Mouse (Mus musculus) lung, adult 18-20 months (tissue): Measurements from ENCODE around the gene Gucy1b2.
A peak's percentile ranks its signal among the peaks of the same experiment; 100 is the strongest.

ENCODE experiments used
- DNase-seq, 2 experiments: peaks; one replicate each; pipeline ENCODE4 v3.0.0; 2022; ENCODE audit warnings: mixed read lengths in 2 of 2

Gucy1b2 gene

DNA sequence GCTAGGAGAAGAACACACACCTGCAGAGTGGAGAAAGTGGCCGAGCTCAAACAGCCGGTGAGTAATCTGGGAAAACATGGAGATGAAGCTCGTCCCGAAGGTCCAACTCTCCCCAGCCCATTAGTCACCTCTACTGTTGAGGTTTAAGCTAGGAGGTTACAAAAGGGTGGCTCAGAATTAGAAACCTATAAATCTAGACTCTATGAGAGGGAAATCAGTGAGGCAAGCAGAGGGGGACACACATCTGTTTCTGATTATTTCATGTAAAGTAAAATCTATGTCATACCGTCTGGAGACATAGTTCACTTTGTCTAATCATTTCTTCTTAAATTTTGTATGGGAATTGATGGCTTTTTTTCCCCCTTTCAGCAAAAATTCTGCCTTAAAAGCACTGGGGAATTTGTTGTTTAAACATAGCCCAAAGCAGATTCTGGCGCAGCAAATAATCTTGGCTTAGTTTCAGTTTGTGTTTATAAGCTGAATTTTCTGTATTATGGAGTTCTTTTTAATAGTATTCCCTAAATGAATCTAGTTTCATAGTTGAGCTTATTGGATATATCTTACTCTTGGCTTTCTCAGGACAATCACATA, 12.2 kb downstream of the Gucy1b2 start:
- no peak for DNase-seq

DNA sequence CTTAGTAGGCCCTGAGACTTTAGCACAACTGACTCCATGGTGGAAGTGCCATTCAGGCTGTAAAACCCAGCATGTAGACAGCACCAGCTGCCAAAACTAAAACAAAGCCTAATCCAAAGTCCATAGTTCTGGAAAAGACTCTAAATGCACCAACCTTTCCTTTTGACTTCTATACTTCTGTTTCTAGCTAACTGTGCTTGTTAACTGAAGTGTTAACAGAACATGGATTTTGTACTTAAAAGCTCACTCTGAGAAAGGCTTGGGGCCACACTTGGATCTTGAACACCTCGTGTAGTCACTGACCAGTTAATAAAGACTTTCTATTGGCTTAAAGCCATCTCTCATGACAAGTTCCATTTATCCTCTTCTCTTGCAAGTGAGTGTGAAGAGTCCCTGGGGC, 13.1 kb downstream of the Gucy1b2 start:
- no peak for DNase-seq

DNA sequence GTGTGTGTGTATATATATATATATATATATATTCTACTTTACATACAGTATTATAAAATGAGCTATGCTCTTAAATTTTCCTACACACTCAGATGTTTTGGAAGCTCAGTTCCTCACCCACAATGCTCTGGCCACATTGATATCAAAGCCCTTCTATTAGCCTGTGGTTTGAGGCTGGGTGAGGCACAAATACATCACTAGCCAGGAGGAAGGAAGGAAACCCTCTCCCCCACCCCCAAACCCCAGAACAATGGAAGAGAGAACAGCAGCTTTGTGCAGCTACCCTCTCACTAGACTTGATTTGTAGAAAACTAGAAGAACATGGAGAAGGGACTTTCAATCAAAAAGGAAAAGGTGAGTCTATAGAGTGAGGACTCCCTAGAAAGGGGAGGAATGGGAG, 16.1 kb downstream of the Gucy1b2 start:
- no peak for DNase-seq

DNA sequence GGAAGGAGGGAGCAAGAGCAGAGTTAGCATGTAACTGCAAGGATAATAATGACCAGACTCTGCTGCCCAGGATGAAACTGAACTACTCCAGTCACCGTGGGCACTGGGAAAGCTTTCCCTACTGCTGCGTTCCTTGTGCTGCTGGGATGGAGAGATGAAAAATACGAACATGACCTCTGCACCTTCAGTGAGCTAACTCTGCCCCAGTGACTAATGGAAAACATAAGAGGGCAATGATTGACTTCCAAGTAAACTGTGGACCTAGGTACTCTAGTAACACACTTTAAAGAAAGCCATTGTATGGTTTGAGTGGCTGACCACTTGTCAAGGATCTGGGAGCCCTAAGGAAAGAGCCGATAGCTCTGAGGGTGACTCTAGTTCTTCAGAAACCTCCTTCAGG, 17.9 kb downstream of the Gucy1b2 start:
- DNase-seq = no peak

DNA sequence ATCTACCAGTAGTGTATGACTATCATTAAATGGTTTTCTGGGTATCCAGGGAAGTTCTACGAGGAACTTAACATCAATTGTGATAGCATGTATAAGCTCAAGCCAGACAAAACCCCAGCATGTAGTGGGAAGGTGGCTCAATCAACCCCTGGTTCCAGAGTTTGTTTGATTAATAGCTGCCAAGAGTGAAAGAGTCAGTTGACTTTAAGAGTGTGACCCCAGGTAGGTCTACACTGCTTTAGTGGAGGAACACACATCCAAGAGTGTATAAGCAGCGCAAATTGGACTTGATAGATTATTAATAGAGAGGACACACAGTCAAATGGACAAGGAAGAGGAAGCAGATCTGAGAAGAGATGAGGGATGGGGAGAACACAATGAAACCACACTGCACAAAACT, 18.3 kb downstream of the Gucy1b2 start:
- DNase-seq = no peak

DNA sequence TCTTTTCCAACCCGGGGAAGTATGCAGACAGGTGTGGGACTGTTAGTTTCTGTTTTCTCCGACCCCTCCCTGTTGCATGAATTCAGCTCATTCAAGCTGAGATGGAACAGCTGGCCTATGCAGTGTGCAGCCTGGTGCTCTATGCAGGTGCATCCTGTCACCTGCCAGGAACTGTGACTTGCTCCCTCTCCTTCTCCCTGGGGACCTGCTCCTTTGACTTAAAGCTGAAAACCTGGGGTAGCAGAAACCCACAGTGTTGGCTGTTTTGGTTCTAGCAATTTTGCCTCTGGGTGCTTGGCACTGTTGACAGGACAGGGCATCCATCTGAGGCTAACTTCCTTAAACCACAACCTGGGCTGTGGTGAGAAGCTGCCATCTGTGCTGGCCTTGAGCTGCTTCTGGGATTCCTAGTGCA, 30.8 kb downstream of the Gucy1b2 start:
- no peak for DNase-seq

DNA sequence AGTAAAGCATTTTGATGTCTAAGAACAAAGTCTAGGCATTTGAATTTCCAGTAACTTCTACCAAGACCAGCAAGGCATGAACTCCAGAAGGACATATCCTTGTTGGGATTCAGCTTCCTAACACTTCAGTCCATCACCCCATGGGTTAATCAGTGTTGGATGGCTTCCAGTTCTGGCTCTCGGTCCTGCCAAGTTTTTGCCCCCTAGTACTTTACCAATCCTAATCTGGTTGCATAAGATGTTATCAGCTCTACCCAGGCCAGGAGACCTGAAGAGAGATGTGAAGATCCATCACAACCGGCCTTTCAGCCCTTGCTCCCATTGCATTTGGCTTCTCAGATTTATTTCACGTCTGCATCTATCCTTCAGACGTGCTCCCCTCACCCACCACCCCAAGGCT, 33.8 kb downstream of the Gucy1b2 start:
- no peak for DNase-seq

DNA sequence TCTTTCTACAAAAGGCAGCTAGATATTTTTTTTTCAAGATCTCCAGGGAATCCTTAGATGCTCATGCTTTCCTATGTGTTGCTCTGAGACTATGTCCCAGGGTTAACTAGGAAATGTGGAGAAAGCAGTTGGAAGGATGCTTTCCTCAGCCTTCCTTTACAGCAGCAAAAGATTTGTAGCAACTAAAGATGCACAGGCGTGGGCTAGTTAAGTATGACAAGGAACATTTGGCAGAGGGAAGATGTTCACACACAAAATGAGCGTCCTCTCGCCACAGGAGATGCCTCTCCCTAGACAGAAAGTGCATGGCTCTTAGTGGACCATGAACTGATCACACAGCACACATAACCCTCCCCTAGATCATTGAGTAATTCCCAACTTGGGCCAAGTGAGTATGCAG, 38.6 kb downstream of the Gucy1b2 start:
- no peak for DNase-seq

DNA sequence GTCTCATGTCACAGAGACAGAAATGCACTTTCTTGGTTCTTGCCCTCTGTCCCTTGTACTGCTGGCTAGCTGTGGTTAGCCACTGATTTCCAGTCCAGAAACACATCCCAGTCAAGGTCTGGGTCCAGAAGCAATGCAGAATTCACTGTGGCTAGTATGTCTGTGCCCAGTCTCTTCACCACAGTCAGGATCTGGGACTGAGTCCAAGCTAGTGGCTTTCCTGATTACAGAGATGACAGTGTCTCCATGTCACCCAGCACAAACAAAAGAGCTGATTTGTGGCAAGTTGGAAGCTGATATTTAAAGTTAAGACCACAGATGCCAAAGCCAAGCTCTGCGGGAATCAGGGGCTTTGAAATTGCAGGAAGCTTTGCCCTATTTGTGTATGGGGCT, 39.4 kb downstream of the Gucy1b2 start:
- DNase-seq = peak in 1 of 2 experiments; percentile 6

DNA sequence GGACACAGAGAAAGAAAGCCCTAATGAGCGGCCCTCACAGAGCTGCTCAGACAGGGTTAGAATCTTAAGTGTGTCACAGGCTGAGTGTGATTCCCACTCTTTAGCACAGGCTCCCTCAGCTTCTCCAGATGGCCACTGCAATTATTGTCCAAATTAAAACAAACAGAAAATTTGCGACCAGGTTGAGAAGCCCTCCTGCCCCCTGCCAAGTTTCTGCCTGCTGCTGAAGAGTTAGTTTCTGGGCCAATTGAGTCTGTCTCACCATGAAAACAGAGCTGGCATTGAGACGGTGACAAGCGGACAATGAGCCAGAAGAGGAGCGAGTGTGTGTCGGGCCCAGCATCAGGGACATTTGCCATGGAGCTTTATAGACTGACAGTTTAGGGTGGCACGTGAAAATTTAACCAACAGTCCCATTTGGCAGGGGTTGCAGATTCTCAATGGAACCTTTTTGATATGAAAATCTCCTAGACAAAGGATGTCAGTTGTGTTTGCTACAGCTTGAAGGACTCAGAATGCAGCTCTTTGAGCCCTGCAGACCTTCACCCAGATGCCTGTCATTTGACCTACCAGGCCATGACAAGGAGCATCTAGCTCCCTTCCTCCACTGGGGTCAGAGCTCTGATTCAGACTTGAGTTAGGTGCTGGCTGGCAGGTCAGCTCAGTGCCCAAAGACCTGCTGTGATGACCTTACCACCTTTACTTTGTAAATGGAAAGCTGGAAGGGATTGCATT, 39.9 kb downstream of the Gucy1b2 start:
- no peak for DNase-seq

DNA sequence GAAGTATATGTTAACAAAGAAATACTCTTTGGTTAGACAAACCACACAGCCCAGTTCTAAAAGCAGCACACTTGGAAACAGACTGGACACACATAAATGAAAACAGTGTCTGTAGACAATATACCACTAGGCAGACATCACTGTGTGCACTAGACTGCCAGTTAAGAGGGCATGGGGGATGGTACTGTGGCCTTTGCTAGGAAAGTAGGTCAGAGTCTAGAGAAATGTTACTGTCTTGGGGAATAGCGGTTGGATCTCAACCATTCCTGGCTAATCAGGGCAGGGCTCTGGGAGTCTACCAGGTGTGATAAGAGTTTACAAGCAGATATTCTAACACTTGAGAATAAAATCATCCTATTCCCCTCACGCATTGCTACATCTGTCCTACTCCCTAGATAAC, 60.7 kb downstream of the Gucy1b2 start:
- no peak for DNase-seq

DNA sequence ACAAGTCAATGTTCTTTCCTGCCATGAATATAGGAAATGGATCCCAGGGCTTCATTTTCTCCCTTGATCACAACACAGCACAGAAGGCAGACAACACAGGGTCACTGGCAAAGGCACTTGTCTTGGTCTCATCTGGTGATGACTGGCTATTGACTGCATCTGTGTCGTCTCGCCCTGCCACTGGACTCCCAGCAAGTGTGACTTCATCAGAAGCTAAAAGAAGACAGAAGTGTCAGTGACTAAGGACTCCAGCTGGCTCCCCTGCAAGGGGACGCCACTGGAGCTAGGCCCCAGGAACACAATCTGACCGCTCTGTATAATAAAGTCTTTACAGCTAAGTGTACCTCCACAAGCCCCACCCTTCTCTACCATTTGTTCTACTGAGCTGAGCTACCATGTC, 63.3 kb downstream of the Gucy1b2 start:
- DNase-seq = no peak

DNA sequence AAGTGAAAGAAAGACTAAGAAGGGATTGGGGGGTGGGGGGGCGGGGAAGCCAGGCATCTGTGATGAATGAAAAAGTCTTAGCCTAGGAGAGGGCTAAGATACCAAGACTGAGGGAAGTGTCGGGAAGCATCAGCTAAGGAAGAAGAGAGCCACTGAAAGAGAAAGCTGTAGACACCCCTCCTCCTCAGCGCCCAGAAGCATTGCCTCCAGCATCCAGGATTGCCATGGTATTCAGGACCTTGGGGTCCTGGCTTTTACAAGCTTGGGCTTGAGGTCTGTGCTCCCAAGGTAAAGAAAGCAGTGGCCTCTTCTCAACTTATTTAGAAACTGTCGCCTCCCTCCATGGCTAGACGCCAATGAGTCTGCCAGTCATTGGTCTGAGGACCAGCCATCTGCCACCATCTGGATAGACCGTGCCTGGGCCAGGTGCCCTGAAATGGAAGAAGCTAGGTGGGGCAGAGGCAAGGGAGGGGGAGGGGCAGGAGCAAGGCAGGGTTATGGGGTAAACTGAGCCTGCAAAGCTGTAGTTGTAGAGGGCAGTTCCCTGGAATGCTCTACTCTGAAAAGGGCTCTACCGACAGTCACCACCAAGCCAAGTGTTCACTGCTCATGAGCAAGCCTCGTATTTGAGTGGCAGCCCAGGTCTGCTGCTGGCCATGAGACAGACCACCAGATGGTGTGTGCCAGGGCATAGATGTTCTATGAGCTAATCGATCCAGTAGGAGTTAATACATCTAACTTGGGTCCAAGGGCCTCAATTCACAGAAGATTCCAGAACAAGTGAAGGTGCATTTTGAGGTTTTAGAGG, 66.2 kb downstream of the Gucy1b2 start:
- DNase-seq = no peak

DNA sequence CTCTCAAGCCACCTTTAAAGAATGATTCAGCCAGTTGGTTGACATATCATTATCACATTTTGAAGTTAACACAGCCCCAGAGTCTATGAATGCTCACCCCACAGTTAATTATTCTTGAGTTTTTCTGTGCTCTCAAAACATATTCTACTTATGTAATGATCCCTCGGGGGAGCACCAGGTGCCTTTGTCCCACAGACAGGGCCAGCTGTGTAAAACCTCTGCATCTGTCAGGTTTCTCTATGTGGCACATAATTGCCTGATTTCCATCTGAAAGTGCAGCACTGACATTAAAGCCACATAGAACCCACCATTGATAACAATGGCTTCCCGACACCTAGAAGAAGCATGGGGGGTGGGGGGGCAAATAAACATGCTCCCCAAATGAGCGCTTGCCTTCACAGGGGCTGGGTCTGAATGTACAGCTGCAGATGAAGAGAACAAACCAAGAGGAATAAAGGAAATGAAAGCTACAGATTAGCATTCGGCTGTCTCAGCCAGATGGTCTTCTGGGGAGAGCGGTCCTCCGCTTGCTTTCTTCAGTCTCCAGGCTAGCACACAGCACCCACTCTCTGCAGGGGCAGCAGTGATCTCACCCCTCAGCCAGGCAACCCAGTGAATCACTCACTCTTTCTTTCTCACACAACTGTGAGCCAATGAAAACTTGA, 66.9 kb downstream of the Gucy1b2 start:
- no peak for DNase-seq

DNA sequence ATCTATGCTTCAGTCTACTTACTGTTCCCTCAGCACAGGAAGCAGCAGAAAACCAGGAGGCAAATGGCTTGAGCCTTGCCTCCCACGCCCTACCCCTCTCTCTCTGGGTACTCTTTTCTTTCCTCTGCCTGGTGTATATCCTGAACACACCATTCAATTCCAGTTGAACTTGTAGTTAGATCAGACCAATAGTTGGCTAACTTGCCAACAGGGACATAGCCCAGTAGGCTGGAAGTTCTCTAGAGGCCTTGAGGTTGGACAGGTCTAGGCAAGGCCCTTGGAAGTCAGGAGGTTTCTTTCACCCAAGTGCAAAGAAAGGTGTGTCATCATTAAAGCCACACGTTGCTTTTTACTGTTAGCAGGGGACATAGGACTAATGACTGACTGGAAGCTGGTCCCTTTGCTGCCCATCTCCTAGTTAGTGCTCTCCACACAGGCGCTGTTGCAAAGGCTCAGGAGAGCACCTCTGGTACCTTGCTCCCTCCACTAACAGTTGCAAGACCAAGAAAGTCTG, 72.2 kb downstream of the Gucy1b2 start:
- DNase-seq = no peak

DNA sequence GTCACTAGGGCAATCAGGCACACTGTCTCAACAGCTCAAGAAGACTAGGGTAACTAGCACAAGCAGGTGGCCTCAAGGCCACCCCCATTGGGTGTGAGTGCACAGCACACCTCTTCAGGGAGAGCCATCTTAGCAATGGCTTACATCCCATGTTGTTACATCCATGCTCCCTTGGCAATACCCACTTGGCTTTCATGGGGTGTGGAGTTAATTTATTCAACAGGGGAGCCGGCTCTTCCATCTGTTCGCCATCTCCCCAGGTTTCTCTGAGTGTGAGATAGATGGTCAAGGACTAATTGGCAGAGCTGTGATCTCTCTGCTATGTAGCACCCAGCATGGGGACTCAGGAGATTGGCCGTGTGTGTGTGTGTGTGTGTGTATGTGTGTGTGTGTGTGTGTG, 73.0 kb downstream of the Gucy1b2 start:
- DNase-seq = no peak

DNA sequence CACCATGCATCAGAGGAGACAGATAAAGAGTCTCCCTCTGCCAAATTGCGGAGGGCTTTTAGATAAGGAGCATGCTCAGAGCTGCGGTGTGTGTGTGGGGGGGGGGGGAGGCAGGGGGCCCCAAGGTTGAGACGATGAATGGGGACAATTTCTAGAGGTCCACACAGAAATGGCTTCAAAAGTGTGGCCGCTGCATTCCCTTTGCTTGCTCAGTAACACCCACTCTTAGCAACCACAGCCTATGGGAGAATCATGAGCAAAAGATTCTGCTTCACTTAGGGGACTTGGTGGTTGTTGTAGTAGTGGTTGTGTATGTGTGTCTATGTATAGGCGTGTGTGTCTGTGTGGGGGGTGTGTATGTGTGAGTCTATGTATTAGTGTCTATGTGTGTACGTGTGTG, 75.5 kb downstream of the Gucy1b2 start:
- DNase-seq = no peak

DNA sequence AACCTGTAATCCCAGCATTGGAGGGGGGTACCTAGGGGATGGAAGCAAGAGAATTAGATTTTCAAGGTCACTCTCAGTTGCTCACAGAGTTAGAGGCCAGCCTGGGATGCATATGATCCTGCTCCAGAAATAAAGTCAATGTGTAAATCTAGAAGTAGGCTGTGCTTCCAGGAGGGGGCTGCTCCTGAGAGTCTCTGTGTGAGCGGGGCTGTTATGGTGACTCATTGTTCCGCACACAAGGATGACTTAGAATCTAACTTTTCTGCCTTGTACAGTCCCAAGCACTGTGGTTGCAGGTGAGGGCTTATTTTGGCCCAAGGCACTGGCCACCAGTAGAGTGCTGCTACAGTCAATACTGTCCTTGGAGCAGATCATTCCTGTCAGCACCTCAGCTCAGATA, 76.7 kb downstream of the Gucy1b2 start:
- DNase-seq = no peak

DNA sequence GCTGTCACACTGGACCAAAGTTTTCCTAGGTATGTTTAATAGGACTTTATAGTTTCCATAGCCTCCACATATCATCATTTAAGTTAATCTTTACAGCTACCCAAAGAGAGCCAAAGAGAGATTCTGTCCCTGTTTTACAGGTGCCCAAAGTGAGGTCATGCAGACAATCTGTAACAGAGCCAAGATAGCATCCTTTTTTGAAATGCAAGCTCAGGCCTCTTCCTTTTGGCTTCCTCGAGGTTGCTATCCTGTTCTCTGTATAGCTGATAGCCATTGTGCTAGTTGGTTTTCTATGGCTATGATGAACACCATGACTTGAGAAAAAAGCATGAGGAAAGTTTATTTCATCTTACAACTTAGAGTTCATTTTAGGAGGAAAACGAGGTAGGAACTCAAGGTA, 80.0 kb downstream of the Gucy1b2 start:
- no peak for DNase-seq

DNA sequence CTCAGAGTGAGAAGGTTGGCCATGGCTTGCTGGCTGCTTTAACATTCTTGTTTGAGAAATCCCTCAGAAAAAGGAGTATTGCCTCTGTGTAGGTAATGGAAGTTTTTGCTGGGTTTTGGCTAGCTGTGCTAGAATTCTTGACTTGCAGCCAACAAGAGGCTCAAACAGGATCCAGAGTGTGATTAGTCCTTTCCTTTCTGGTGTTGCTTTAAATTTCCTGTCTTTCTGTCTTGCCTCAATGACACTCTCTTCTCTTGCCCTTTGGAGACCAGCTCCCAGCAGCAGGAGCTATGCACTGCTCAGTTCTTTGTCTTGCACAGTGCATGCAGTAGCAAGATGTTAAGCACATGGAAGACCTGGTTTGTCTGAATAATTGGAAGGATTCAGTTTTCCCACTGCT, 80.4 kb downstream of the Gucy1b2 start:
- peak; percentile 19 to 23 for DNase-seq

DNA sequence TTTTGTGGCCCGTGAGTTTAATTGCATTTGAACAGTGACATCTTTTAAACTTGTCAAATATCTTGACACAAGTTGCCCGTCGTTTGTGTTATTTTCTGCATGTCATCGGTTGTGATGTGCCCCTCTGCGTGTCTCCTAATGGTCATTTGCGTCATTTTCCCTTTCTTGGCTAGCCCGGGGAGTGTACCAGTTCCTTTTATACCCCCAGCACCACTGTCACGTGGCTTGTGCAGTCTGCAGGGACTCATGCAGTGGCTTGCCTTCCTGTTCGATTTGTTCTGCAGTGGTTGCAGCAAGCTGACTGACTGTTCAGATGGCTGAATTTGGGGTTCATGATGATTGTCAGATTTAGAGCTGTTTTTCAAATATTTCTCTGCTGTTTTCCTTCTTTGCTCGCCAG, 82.1 kb downstream of the Gucy1b2 start:
- DNase-seq = no peak

DNA sequence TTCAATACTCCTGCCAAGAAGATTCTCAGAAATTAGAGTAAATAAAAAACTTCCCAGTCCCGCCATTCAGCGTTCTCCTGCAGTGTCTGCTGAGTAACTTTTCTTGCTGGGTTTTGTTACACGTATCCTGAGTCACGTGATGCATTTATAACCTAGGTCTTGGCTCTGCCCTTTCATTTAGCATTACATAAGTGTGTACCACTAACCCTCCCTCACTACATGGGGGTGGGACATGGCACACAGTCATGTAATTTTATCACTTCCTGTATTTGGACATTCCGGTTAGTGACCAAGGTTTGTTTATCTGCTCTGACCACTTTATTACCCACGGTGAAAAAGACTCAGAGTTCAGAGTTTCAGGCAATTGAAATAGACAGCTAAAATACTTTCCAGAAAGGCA, 85.3 kb downstream of the Gucy1b2 start:
- DNase-seq = peak; percentile 67 to 84

DNA sequence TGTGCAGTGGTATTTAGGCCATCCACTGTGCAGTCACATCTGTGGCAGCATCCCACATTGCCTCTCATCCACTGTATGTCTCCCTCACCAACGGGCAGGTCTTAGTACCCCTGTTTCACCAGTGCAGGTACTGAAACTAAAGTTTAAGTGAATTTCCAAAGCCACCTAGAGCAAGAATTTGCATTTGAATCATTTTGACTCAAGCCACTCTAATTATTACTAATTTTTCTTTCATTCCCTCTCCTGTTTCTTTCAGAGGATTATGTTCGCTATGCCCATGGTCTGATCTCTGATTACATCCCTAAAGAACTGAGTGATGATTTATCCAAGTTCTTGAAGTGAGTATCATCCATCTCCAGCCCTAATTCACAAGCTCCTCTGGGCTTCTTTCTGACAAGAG, 92.3 kb downstream of the Gucy1b2 start:
- DNase-seq = no peak
